Mouse (Mus musculus) ES-E14 (cell line): ENCODE results near the gene Cst13.

Experiments
- CHD2 ChIP-seq: IDR thresholded peaks from 2 replicates; pipeline ENCODE4 v1.6.1; 2014; ENCODE audit warnings: mild to moderate bottlenecking, low read depth, low read length, inconsistent platforms
- HCFC1 ChIP-seq: IDR thresholded peaks from 2 replicates; pipeline ENCODE4 v1.6.1; 2012; ENCODE audit warnings: low read length, inconsistent platforms, borderline replicate concordance; ENCODE audit not compliant: insufficient read depth

DNA sequence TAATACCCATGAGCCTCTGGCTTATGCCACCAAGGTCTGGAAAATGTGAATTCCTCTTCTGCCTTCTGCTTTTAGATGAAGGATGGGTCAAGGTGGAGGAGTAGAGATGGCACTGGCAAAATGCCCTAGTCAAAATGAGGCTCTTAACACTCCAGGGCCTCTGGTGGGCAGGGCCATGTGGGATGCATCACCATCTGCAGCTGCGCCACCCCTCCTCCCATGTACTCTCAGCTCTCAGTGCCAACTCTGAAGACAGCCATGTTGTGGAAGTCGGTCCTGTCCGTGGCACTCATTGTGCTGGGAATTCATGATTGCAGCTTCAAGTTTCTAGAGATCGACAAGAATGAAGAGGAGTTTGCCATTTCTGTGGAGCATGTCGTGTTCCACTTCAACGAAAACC, 30.7 kb upstream of the Cst13 start, which contains the start of gene Cst12:
- TF ChIP-seq CHD2 = no peak
- no peak for TF ChIP-seq HCFC1
